Mouse (Mus musculus) spleen, postnatal 4 days (tissue): ENCODE measurements around the gene Slain1.
"Not testable (repeated sequence)": the region's sequence is repeated elsewhere in the genome, so short reads cannot be mapped to it uniquely, and the experiment has no call there.

Experiments
- DNase-seq, 2 experiments: peaks; one replicate each; pipeline ENCODE4 v3.0.0; 2022; ENCODE audit warnings: low spot score in 2 of 2

Gene Slain1

DNA sequence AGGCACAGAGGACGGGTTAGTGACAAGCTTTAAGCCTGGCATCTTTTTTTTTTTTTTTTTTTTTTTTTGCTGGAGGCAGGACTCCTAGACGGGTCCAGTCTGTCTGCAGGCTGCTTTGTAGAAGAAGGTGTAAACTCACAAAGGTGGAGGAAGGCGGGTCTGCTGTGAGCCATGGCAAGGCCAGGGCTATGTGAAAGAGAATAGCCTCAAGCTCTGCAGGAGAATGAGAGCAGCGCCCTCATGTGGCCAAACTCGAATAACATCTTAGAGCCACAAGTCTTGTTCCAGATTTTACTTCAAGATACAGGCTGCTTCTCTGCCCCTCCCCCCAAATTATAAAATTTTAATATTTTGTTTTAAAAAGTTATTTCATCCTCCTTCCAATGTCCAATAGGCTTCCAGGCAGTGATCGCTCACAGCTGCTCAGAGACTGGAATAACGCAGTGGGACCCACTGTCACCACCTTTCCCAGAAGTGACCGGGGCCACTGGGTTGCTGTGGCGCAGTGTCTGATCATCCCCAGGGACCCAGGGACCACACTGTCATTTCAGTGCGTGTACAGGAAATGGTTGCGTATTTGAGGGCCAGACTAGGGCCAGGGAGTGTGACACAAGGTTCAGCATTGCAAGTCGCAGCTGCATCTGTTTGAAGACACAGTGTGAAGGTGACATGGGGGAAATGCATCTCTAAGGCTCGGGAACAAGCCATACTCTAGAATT, 70.8 kb downstream of the Slain1 start:
- DNase-seq = peak; percentile 38 to 76

DNA sequence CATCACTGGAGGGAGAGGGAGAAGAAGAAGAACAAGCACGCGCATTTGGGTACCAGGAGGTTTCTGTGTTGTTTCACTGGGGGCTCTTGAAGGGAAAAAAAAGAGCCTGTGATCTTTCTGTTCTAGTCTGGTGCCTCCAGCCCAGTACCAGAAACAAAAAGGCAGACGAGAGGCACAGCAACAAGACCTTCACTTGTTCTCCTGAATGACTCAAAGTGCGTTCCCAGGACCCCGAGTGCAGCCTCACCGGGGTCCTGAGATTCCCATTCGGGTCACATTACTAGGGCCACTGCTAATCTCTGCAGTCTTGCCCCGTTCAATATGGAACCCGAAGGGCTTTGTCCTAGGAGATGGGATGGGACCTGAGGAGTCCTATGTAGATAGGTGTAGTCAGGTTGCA, 73.3 kb downstream of the Slain1 start:
- no peak for DNase-seq

GRCm38 (mm10) chr14:103723841-103724240, 73.8 kb downstream of the Slain1 start:
- DNase-seq = no peak

DNA sequence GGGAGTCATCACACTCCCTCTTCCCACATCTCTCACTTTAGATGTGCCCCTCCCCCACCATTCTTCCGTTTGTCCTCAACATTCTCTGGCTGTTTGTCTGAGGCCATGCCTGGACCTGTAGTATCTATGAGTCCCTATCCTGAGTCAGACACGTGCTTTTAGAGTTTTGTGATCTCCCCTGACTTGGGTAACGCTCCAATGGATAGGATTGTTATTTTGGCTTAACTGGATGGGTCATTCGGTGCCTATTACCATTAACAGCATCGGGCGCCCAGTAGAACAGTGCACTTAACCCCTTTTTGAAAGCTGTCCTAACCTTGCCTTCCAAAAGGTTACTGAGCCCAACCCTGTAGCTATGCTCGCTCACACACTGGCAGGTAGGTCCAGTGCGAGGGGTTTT, 78.5 kb downstream of the Slain1 start:
- DNase-seq = no peak

- DNase-seq = no peak
Measured at GRCm38 (mm10) chr14:103728951-103729725, 79.1 kb downstream of the Slain1 start.

GRCm38 (mm10) chr14:103729760-103730367, 79.8 kb downstream of the Slain1 start:
- DNase-seq = no peak

DNA sequence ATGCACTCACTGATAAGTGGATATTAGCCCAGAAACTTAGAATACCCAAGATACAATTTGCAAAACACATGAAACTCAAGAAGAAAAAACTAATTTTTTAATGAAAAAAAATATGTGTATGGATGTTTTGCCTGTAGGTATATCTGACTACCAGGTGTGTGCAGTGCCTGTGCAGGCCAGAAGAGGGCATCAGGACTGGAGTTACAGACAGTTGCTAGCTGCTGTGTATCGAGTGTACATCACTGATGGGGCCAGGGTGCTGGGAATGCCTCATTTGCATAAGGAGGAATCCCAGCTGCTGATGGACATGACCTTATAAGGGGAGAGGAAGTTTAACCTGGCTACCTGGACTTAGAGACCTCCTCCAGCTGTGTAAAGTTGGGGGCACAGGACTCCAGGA, 82.6 kb downstream of the Slain1 start:
- DNase-seq = peak in 1 of 2 experiments; percentile 57

DNA sequence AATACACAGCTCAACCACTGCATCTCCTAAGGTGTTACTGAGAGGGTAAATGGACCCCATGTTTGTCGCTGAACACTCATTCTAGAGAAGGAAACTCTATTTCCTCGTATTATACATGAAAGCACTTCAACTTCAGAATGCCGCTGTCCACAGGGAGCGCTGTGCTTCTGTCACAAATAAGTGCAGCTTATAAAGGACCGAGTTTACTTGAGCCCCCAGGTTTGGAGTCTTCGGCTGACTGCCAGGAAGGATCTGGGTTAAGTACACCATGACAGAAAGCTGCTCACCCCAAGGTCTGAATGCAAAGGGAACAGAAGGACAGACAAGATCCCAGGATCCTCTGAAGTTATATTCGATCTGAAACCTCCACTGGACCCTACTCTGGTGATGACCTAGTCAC, 91.2 kb downstream of the Slain1 start:
- no peak for DNase-seq

DNA sequence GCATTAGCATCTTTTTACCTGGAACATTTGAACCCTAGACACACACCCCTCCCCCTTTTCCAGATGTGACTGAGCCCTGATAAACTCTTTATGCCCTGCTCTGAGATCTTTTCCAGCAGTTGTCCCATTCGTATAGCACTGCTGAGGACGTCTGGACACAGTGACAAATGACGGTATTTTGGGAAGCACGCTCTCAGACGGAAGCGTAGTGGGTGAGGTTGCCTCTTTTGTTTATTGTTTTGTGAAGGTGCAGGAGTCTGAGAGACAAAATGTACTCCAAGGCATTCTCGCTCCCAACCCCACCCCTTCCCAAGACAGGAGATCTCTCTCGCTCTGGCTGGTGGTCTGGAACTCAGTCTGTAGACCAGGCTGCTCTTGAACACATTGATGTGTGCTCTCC, 92.1 kb downstream of the Slain1 start:
- no peak for DNase-seq

GRCm38 (mm10) chr14:103747345-103747744, 97.3 kb downstream of the Slain1 start:
- DNase-seq = no peak

- DNase-seq = not testable (repeated sequence)
Measured at GRCm38 (mm10) chr14:103750638-103751037, 100.6 kb downstream of the Slain1 start.

DNA sequence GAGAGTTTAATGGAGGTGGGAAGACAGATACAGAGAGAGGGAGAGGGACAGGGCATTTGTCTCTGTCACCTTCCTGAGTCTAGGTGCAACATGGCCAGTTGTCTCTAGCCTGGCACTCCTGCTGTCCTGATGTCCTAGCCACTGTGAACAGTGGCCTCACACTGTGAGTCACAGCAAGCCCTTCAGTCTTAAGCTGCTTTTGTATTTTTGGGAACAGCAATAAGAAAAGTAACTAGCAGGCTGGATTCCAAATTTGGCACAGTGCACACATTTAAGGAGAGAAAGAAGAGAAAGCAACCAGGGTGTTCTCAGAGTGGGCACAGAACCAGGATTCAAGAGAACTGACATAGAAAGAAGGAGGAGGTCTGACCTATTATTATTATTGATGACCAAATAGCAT, 101.4 kb downstream of the Slain1 start:
- DNase-seq = no peak

- no peak for DNase-seq
Measured at GRCm38 (mm10) chr14:103752773-103753172, 102.7 kb downstream of the Slain1 start.

GRCm38 (mm10) chr14:103754041-103754440, 104.0 kb downstream of the Slain1 start:
- DNase-seq = no peak

DNA sequence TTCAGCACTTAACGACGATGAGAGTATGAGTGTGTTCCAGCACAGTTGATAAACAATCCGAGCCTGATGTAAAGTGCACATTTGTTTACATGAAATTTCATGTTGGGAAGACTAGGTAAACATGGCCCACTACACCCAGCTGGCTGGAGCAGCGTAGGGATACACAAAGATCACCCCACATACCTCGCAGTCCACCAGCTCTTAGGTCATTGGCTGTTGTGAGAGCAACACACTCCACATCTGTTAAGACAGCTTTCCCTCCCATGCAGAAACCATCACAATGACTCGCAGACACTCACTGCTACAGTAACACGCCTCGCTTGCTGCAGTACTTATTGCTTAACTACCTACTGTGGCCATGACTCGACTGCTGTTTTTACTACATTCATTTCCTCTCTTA, 104.4 kb downstream of the Slain1 start:
- DNase-seq = no peak
